Mouse (Mus musculus): ENCODE results near the gene Klk6. TPM values are rescaled to one million over a fixed set of nuclear protein-coding genes. Genes with fewer than 3 reads are reported as not detected.

Klk6 gene
- total RNA-seq, 2 experiments from 2014 or later, result 1.0 to 1.8 TPM

Other genes starting within 250 kb of the Klk6 start
- 10 to 100 TPM; 18.7 to 19.1 TPM for gene Zfp719, start 244.9 kb upstream of the Klk6 start, total RNA-seq (2021)
- gene Zfp819, start 217.3 kb upstream of the Klk6 start, total RNA-seq (2021), result under 1 TPM in 1 of 2 experiments, not detected in 1; 0.43 TPM
- gene Ceacam18, start 189.8 kb upstream of the Klk6 start, total RNA-seq (2021), result not detected
- gene Siglece, start 164.3 kb upstream of the Klk6 start, total RNA-seq (2021), result 1 to 10 TPM in 1 of 2 experiments, under 1 TPM in 1; 1.00 to 1.4 TPM
- gene Ctu1, start 152.5 kb upstream of the Klk6 start, total RNA-seq (2021), result 1 to 10 TPM; 8.3 to 8.7 TPM
- gene Klk14, start 134.1 kb upstream of the Klk6 start, total RNA-seq (2021), result not detected
- gene Klk13, start 111.9 kb upstream of the Klk6 start, total RNA-seq (2021), result not detected
- gene Klk12, start 55.6 kb upstream of the Klk6 start, total RNA-seq (2021), result not detected
- not detected for gene Klk11, start 49.9 kb upstream of the Klk6 start, total RNA-seq (2021)
- gene Klk10, start 43.5 kb upstream of the Klk6 start, total RNA-seq (2021), result not detected
- gene Klk9, start 32.6 kb upstream of the Klk6 start, total RNA-seq (2021), result not detected
- gene Klk8, start 26.9 kb upstream of the Klk6 start, total RNA-seq (2021), result 1 to 10 TPM; 1.3 to 3.6 TPM
- not detected for gene Klk7, start 13.2 kb upstream of the Klk6 start, total RNA-seq (2021)
- not detected for gene Klk5, start 17.5 kb downstream of the Klk6 start, total RNA-seq (2021)
- gene Klk4, start 56.7 kb downstream of the Klk6 start, total RNA-seq (2021), result not detected
- not detected for gene Klk15, start 109.2 kb downstream of the Klk6 start, total RNA-seq (2021)
- gene Klk1b8, start 126.2 kb downstream of the Klk6 start, total RNA-seq (2021), result not detected
- not detected for gene Klk1b1, start 142.3 kb downstream of the Klk6 start, total RNA-seq (2021)
- not detected for gene Klk1b9, start 151.6 kb downstream of the Klk6 start, total RNA-seq (2021)
- gene Klk1b11, start 171.4 kb downstream of the Klk6 start, total RNA-seq (2021), result not detected
- not detected for gene Klk1b26, start 187.7 kb downstream of the Klk6 start, total RNA-seq (2021)
- gene Klk1b27, start 227.8 kb downstream of the Klk6 start, total RNA-seq (2021), result not detected

Measured in left cerebral cortex, postnatal 36 days (tissue).